Mouse (Mus musculus) stomach, embryonic 16.5 days (tissue): Measurements from ENCODE around the gene Gm17027. TPM values are rescaled to one million over a fixed set of nuclear protein-coding genes. Genes with fewer than 3 reads are reported as not detected.
"Not testable (repeated sequence)": the region's sequence is repeated elsewhere in the genome, so short reads cannot be mapped to it uniquely, and the experiment has no call there.

Experiments used
- ATAC-seq: fragments of 200-750 bp; cut with Nextera tagmentation; 2 replicates; pipeline ENCODE4 v1.8.0; 2017; ENCODE audit warnings: moderate number of reproducible peaks, moderate TSS enrichment; ENCODE audit not compliant: insufficient read depth, low FRiP score
- H3K27ac ChIP-seq: fragments of 300-500 bp; sonication (generic); 2 replicates; pipeline ENCODE4 v1.5.1; 2014; ENCODE audit warnings: low read length
- H3K27me3 ChIP-seq: fragments of 300-500 bp; sonication (generic); 2 replicates; pipeline ENCODE4 v1.6.1; 2014; ENCODE audit warnings: low read length, control low read depth, mixed read lengths; ENCODE audit not compliant: control insufficient read depth, insufficient read depth
- H3K36me3 ChIP-seq: fragments of 300-500 bp; sonication (generic); 2 replicates; pipeline ENCODE4 v1.6.1; 2014; ENCODE audit warnings: low read length; ENCODE audit not compliant: control insufficient read depth, insufficient read depth
- H3K4me1 ChIP-seq: fragments of 300-500 bp; sonication (generic); 2 replicates; pipeline ENCODE4 v1.6.1; 2014; ENCODE audit warnings: low read length, control low read depth, mixed read lengths; ENCODE audit not compliant: control insufficient read depth, insufficient read depth
- H3K4me2 ChIP-seq: fragments of 300-500 bp; sonication (generic); 2 replicates; pipeline ENCODE4 v1.6.1; 2014; ENCODE audit warnings: low read depth, low read length, mixed read lengths
- H3K4me3 ChIP-seq: fragments of 300-500 bp; sonication (generic); replicated peaks from 2 replicates; pipeline ENCODE4 v1.5.1; 2014; ENCODE audit warnings: mild to moderate bottlenecking, low read length
- H3K9ac ChIP-seq: fragments of 300-500 bp; sonication (generic); 2 replicates; pipeline ENCODE4 v1.6.1; 2014; ENCODE audit warnings: low read length
- H3K9me3 ChIP-seq: fragments of 300-500 bp; sonication (generic); replicated peaks from 2 replicates; pipeline ENCODE4 v1.6.1; 2016; ENCODE audit warnings: low read length, control low read depth; ENCODE audit not compliant: control insufficient read depth
- WGBS: fragments of 180-500 bp; shearing (Covaris S2); extraction: QIAGEN DNeasy Blood & Tissue Kit; methylation state at CpG from one replicate; pipeline ENCODE4 v1.1.7; 2014; 5-methylcytosine and 5-hydroxymethylcytosine counted together
- polyA plus RNA-seq: library from polyadenylated mRNA; unstranded; fragments of >200 nt; fragmentation: Nextera tagmentation; extraction: Ambion mirVana; gene quantifications from 2 replicates; pipeline ENCODE4 v1.2.1, GENCODE M21; 2015

The Gm17027 gene
- not detected in 2 replicates for polyA plus RNA-seq

DNA sequence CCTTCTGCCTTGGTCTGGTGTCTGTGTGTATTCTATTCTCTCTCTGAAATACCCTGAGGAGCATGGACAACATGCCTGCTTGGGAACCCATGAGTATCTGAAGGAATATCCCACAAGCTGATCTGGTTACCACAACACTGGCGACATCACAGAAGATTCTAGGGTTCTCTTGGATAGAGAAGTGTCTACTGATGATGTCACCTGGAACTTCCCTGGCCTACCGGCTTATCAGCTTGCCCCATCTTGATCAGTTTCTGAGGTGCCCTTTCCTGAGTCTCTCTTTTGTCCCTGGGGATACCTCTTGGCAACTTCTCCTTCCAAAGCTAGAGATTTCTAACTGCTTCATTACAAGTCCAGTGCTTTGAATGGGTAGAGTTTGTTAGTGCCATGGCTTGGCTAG lies at the start of gene Gm17027:
Gene Gm17027 (minus strand): TSS at position 101 of the 400 bp plus-strand sequence.
- not testable (repeated sequence) for H3K27ac ChIP-seq, H3K27me3 ChIP-seq, H3K9me3 ChIP-seq, H3K4me1 ChIP-seq, H3K4me2 ChIP-seq, ATAC-seq, H3K4me3 ChIP-seq, H3K9ac ChIP-seq, H3K36me3 ChIP-seq
- WGBS, result 83% methylated on average over 2 of the region's 2 CpGs

- not testable (repeated sequence) for H3K27ac ChIP-seq, H3K9ac ChIP-seq, H3K27me3 ChIP-seq, H3K4me3 ChIP-seq, H3K4me1 ChIP-seq, H3K36me3 ChIP-seq, H3K9me3 ChIP-seq, H3K4me2 ChIP-seq, ATAC-seq
- no CpG with 5 or more reads among the region's 1 CpGs for WGBS
Measured at GRCm38 (mm10) chr14:42190691-42191090, 28.3 kb upstream of the Gm17027 start, which contains the start of gene Gm3573. TSS of gene Gm3573 (minus strand) at chr14:42190791.

- H3K4me1 ChIP-seq, H3K4me3 ChIP-seq, H3K9me3 ChIP-seq, H3K36me3 ChIP-seq, ATAC-seq, H3K27me3 ChIP-seq, H3K9ac ChIP-seq, H3K27ac ChIP-seq, H3K4me2 ChIP-seq: not testable (repeated sequence)
- WGBS, result 76% methylated on average over 3 of the region's 3 CpGs
Measured at GRCm38 (mm10) chr14:42183936-42184335, 21.5 kb upstream of the Gm17027 start.

GRCm38 (mm10) chr14:42134571-42134970 lies 27.9 kb downstream of the Gm17027 start:
- not testable (repeated sequence) for H3K9me3 ChIP-seq, H3K4me2 ChIP-seq, H3K4me3 ChIP-seq, ATAC-seq, H3K36me3 ChIP-seq, H3K4me1 ChIP-seq, H3K9ac ChIP-seq, H3K27me3 ChIP-seq, H3K27ac ChIP-seq
- WGBS, result 84% methylated on average over 6 of the region's 8 CpGs

DNA sequence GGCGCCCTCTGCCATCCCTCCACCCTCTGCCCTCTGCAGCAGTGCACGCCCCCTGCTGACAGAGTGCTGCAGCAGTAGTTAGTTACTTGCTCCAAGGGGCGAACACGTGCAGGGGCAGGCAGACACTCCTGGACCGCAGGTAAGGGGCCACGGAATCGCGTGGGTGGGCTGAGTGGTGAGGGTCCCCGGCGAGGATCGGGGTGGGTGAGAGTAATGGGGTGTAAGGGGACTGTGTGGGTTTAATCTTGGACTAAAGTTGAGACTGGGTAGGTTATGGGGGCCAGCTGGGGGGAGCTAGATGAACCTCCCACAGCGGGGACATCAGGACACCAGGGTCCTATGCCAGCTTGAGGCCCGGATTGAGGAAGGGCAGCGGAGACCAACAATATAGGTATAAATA lies 28.6 kb downstream of the Gm17027 start:
- not testable (repeated sequence) for H3K9me3 ChIP-seq, H3K4me3 ChIP-seq, H3K9ac ChIP-seq, H3K27ac ChIP-seq, H3K4me2 ChIP-seq, H3K36me3 ChIP-seq, H3K4me1 ChIP-seq, ATAC-seq, H3K27me3 ChIP-seq
- whole genome bisulfite sequencing, result 57% methylated on average over 10 of the region's 14 CpGs

DNA sequence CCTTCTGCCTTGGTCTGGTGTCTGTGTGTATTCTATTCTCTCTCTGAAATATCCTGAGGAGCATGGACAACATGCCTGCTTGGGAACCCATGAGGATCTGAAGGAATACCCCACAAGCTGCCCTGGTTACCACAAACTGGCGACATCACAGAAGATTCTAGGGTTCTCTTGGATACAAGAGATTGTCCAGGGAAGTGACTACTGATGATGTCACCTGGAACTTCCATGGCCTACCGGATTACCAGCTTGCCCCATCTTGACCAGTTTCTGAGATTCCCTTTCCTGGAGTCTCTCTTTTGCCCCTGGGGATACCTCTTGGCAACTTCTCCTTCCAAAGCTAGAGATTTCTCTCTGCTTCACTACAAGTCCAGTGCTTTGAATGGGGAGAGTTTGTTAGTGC lies 45.2 kb downstream of the Gm17027 start, which contains the start of gene Gm7951:
Gene Gm7951 (minus strand): TSS at position 101 of the 400 bp plus-strand sequence.
- not testable (repeated sequence) for H3K4me1 ChIP-seq, H3K4me2 ChIP-seq, H3K36me3 ChIP-seq, H3K9ac ChIP-seq, H3K27me3 ChIP-seq, ATAC-seq, H3K4me3 ChIP-seq, H3K27ac ChIP-seq, H3K9me3 ChIP-seq
- WGBS, result no CpG with 5 or more reads among the region's 2 CpGs

Other genes with a start within 250 kb of the Gm17027 start
- gene 1700049E17Rik1, start 237.7 kb downstream of the Gm17027 start, polyA plus RNA-seq, result not detected in 2 replicates
- not detected in 2 replicates for gene 1700024B05Rik, start 218.6 kb downstream of the Gm17027 start, polyA plus RNA-seq
- not detected in 2 replicates for gene Gm6401, start 194.7 kb downstream of the Gm17027 start, polyA plus RNA-seq
- gene Gm3543, start 179.3 kb downstream of the Gm17027 start, polyA plus RNA-seq, result not detected in 2 replicates
- gene Gm7951, start 45.3 kb downstream of the Gm17027 start, polyA plus RNA-seq, result not detected in 2 replicates
- gene Gm3573, start 28.2 kb upstream of the Gm17027 start, polyA plus RNA-seq, result not detected in 2 replicates
- not detected in 2 replicates for gene Gm17026, start 97.4 kb upstream of the Gm17027 start, polyA plus RNA-seq
- not detected in 2 replicates for gene Gm9611, start 134.7 kb upstream of the Gm17027 start, polyA plus RNA-seq
- not detected in 2 replicates for gene Gm7995, start 147.6 kb upstream of the Gm17027 start, polyA plus RNA-seq